Mouse (Mus musculus) gastrocnemius, adult 8-10 months (tissue): ENCODE measurements at regions not wholly inside any gene's neighbourhood (a gene's known extent, or its start where the extent isn't known, plus 50 kb on each side); places are given as distances from the start of the nearest gene placed in this dataset.
A peak's percentile ranks its signal among the peaks of the same experiment; 100 is the strongest.
"Not testable (repeated sequence)": the region's sequence is repeated elsewhere in the genome, so short reads cannot be mapped to it uniquely, and the experiment has no call there.

ENCODE experiments used
- DNase-seq, 2 experiments: peaks; one replicate each; pipeline ENCODE4 v3.0.0; 2022; ENCODE audit warnings: low spot score in 2 of 2

DNA sequence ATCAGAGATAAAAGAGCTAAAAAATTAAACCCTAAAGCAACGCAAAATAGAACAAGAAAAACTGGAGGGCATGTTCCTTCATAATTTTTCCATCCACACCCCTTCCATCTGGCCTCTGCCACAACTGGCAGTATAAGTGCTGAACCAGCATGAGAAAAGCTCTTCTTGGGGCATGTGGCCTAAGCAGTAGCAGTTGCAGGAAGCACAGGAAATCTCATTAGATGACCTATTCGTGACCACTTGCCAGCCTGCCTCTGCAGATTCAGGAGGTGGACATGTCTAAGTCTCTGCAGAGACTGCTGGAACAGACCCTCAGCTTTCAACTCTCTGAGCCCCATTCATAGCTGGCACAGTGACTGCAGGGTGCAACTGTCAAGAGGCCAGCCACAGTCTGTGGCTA lies 116.5 kb upstream of the Teddm2 start:
- no peak for DNase-seq

DNA sequence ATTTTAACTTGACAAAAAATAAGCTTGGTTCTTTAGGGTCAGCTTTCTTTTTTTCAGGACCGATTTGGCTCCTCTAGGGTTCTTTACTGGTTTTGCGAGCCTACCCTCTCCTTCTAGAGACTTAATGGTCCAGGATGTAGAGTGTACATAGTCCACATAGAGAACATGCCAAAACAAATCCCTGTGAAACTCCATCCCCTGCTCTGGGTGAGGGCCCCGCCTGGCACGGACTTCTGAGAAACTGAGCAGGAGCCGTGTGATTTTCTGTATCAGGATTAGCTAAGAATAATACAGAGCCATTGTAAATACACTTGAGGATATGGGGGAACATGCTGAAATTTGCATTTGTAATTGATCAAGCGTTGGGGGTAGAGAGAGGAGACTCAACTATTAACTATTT lies 118.2 kb upstream of the Teddm2 start:
- no peak for DNase-seq

DNA sequence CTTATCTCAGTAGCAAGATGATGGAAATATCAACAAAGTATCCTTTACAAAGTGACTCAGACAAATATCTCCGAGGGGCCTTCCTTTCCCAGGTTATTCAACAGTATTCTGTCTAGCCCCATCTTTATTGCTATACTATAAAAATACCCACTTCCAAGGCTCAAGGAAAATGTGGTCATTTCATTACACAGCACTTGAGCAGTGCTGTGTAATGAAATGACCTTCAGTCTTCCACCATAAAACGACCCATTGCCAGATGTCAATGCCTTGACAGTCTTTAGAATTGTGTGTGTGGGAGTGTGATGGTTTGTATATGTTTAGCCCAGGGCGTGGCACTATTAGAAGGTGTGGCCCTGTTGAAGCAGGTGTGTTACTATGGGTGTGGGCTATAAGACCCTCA lies 124.3 kb upstream of the Teddm2 start:
- no peak for DNase-seq

DNA sequence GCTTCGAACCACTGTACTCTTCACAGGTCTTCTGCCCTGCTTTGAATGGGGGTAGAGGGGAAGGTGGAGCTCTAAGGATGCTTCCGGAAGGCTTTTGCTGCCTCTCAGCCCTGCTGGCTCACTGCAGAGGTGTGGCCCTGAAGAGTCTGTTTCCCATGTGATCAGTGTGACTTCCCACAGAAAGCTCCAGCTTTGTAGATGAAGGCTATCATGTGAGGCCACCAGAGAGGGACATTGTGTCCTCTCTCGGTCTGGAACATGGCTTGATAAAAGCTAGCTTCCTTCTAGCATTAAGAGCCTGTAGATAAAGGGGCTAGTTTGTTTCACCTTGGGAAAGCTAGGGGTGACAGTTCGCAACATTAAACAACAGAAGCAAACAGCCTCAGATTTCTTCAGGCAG lies 127.3 kb upstream of the Teddm2 start:
- DNase-seq, result no peak

DNA sequence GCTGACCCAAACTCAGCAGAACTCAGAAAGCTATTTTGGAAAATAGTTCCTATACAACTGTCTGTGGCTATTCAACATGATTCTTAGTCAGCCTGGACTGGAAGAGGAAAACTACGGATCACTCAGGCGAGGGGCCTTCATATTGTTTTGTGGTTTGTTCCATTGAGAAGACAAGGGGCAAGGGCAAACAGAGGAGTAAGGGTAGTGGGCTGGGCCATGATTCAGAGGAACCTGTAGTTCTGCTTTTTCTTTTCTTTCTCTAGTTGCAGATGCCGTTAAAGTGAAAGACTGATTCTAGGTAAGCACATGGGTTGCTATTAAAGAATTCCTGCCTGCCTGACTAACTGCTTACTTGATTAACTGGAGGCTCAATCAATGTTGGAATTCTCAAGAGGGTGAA lies 129.8 kb upstream of the Teddm2 start:
- no peak for DNase-seq

DNA sequence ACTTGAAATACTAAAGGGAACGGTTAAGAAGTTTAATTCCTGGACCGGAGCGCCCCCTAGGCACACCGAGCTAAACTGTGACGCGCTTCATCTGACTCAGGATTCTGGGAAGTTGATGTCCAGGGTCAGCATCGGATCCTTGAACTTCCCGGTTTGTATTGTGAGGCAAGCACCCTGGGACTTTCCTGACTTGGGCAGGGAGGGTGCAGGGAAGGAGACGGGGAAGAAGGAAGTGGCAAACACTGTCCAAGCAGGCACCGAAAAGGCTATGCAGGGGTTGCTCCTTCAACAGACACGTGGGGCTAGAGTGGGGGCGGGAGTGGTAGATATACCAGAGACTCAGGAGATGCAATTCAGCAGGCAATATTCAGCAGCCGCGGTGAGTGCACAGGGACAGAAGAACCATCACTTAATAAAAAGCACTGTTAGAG lies 132.7 kb upstream of the Teddm2 start:
- DNase-seq, result peak; percentile 79 to 81

DNA sequence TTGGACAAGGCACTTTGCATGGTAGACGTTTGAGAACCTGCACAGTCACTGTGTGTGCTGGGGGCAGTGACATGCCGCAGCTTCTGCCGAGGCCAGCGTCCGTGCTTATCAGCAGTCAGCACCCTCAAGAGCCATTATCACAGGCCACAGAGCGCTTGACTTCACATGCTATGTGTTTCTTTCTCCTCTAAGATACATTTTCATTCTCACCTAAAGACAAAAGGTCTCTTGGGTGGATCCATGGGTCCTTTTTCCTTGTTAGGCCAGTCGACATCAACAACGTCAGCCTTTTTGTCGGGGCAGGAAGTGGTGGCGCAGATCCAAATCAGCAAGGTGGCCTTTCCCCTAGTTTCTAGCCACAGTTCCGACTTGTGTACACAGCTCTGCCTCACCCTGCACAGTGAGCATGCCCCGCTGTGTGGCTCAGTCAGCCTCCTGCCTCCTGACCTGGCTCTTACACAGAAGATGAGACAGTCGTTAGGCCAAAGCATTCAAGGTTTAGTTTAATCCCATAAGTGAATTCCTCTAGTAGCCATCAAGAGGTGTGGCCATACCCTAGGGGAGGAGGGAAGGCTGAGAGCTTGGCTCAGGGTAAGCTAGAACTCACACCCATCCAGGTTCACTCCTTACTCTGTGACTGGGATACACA lies 134.1 kb upstream of the Teddm2 start:
- no peak for DNase-seq

DNA sequence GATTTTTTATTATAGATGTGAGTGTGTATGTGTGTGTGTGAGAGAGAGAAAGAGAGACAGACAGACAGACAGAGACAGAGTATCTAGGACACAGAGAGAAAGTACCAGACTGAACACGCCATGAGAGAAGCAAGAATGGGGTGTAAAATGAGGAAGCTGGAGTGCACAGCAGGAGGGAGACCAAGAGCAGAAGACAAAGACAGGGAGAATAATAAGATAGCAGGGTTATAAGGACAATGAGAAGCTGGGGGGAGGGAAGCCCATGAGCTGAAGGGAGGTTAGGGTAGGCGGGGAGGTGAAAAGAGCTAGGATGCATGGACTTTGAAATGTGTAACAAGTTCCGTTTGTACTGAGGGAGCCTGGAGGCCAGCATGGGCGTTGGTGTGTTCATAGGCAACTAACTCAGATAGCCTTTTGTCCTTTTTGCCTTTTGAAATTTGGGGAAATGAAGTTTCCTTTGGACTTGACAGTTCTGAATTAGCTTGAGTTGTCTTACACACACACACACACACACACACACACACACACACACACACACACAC lies 136.8 kb upstream of the Teddm2 start:
- no peak for DNase-seq

DNA sequence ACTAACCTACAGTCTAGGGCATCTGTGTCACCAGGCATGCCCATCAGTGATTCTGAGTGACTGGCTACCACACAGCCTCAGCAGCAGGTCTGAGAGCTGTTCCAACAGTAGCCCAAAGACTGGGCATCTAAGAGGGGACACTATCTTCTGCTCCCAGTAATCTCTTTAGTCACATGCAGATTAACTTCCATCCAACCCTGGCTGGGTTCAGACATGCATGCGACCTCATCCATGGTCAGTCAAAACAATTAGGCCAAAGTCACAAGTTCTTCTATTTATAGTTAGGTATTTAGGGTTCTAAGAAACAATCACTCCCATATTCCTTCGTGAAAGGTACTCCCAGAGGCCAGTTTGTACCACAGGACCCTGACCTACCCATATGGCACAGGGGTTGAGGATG lies 138.2 kb upstream of the Teddm2 start:
- no peak for DNase-seq

DNA sequence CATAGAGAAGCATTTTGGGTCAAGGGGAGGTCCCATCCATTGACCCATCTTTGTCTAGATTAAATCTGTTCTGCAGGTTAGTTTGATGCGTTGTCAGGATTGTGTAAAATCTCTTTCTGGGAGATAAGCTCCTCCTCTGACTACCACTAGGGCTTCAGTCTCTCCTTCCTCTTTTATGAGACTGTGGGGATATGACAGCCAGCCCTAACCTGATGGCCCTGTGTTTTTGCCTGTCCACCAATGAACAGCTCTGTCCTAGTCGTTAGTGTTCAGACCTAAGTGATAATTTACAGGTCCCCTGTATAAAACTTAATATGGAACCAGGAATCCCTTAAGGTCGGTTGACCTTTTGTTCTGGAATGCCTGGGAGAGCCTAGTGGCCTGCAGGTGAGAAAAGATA lies 140.9 kb upstream of the Teddm2 start:
- no peak for DNase-seq

DNA sequence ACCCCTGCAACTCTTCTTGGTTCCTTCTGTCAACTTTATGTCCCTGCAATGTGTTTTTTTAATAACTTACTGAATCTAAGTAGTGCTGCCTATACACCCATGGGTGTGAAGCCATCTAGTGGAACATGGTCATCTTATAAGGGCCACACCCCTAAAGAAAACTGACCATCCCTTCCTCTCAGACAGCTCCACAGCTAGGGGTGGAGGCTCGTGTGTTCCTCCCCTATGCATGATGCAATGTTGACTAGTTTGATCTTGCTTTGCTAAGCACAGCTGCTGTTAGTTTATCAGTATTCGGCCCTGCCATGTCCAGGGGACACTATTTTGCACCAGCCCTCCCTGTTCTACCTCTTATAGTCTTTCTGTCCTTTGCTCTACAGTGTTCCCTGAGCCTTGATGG lies 142.9 kb upstream of the Teddm2 start:
- DNase-seq, result no peak

DNA sequence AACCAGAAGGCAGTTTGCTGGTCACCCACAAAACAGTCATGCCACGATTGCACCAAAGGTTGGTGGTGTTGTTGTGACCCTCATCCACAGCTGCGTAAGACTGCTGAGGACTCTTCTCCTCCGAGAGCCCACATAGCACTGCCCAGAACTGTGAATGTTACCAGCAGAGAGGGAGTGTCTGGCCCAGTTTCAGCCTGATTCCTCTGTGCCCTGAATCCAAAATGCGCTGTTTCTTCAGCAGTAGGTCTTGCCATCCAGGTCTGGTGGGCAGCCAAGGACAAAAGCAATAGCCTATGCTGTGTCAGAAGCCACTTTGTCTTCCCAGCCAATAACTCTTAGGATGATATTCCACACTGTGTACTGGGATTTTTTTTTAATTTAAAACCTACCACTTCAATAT lies 144.7 kb upstream of the Teddm2 start:
- no peak for DNase-seq

DNA sequence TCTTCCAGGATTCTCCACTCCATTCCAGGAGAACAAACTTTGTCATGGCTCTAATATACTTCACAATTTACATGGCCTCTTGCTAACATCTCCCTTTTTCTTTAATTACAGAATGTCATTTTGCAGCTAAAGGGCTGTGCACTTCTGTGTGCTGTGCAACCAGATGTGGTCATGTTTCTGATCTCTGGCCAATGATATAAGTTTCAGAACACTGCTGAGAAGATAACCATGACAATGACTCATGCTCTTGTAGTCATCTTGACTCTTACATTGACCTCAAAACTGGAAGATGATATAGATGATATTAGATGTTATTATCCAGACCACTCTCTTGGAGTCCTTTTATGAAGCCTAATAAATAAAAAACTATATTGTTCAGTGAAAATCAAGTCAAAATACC lies 145.9 kb upstream of the Teddm2 start:
- no peak for DNase-seq

DNA sequence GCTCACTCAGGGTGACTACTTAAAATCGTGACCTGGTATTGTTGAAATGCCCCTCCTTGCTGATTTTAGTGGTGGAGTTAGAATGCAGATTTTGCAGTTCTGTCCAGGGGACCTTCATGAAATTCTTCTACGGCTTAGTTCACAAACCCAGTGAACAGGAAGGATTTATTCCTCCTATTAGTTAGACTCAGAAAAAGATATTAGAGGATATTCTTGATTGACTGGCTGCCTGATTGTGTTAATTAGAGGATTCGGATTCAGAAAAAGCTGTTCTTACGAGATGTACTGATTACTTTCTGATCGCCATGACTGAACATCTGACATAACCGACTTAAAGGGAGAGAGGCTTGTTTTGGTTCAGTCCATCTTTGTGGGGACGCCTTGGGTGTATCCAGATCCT lies 147.3 kb upstream of the Zfp648 start:
- DNase-seq, result no peak

DNA sequence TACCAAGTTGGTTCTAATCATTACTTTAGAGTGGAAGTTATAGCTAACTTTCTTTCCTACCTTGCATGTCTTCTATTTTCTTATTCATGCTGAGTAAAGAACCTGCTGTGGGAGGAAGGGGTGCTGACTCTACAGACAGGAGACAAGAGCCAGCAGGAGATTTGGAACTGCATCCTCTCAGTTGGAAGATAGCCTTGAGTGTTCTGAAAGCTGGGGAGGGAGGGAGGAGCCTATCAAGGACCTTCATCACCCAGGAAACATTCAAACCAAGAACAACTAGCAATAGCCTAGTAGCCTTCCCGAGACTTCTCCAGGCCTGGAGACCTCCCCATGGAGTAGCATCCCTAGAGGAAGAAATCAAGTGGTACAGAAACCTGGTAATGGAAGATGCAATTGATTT lies 146.1 kb upstream of the Zfp648 start:
- no peak for DNase-seq

DNA sequence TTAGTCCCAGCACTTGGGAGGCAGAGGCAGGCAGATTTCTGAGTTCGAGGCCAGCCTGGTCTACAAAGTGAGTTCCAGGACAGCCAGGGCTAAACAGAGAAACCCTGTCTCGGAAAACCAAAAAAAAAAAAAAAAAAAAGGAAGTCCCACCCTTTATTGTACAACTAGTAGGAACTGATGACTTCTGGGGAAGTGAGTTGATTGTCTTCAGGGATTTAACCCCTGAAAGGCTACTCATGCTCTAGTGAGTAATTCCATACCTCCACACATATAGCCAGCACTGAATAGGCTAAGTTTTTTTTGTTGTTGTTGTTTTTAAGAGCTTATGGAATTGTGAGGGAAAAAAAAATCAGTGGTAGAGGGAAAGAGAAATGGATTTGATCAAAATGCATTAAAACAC lies 139.6 kb upstream of the Zfp648 start:
- not testable (repeated sequence) for DNase-seq

DNA sequence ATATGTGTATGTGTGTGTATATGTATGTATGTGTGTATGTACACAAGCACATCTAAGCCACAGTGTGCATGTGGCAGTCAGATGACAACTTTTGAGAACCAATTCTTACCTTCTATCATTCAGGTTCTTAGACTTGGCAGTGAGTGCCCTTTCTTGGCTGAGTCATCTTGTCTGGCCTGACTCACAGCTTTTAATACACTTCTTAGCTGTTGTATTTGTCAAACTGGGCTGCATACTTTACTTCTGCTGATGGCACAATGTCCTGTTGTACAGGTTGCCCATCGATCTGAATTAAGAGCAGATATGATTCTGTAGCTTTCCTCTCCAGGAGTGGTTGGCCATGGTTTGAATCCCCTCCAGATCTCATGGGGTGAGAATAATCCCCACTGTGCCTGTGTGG lies 139.1 kb upstream of the Zfp648 start:
- no peak for DNase-seq

DNA sequence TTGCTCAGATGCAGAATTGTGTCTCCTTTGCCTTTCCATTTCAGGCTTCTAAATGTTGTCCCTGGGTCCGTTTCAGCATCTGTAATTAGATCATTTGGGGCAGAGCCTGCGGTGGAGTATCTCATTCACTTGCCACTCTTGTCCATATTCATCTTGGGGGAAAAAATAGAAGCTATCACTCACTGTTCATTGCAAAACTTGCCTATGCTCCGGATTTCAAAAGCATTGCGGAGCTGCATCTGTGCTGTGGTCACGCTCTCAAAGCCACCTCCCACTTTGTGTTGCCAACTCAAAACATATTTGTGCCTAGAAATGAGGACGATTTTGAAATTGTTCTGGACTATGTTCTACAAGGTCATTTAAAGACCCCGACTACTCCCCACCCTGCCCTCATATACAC lies 138.3 kb upstream of the Zfp648 start:
- peak in 1 of 2 experiments; percentile 14 for DNase-seq

DNA sequence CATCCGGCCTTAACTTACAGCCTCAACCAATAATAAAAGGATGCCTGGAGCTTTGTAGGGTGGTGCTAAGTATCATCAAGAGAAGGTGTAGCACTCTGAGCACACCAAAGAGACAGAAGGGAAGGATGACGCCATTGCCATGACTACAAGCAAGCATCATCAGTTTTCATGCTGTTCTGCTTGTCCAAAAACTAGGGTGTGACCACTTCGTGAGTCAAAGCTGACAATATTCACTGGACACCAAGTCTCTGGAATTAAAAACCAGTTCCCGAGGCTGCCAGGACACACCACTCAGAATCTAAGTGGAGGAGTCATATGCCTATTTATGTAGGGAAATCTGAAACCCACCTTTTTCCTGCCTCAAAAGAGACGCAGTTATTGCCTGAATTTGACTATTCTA lies 136.4 kb upstream of the Zfp648 start:
- peak in 1 of 2 experiments; percentile 28 for DNase-seq

DNA sequence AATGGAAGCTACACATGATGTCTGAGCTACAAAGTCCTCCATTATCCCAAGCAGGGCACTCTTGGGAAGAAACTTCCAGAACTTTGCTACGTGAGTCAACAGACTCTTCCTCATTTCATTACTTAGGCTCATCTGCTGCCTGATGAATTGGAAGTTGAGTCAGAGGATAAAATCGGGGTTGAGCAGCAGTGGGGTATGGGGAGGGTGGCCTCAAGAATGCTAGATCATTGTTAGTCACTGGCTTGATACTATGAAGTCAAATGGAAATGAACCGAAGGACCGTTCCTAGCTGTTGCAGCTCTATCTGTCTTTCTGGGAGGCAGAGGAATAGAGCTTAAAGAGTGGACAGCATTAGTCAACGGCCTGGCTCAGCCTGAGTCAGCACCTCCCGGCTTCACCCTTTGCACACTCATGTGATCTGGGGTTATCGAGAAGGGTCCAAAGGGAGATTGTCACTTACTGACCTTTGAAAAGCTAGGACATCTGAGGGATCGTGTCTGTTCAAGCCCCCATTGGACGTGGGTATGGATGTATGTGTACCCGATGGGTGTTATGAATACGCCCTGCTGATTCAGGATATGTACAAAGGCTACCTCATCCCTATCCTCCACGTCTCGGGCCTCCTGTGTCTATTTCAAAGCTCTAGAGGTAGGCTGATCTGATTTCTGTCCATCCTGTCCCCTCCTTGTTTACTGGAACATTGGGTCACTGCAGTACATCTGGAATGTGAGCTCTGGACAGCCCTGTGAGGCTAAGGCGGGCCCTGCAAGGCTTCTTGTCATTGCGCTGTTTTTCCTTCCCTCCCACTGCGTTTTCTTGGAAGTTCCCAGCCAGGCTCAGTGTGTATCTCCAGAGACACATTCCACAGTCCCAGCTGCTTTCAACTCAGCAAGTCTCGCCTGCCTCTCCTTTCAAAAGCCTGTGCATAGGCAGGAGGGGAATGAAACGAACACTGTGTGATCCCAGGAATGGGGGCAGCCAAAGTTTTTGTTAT lies 135.4 kb upstream of the Zfp648 start:
- peak; percentile 61 to 64 for DNase-seq

DNA sequence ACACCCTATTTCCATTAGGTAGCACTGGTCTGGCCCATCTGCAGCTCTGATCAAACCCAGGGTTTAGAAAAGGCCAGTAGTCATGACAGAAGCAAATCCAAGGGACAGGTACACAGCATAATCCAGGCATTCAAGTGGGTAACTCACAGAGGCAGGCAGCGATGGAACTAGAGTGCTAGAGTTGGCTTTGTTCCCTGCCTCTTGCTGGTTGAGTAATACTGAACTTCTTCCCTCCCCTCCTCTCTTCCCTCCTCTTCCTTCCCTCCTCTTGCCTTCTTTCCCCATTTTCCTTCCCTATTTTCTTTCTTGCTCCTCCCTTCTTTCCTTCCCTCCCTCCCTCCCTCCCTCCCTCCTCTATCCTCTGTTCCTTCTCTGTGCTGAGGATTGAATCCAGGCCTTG lies 133.1 kb upstream of the Zfp648 start:
- DNase-seq, result no peak

DNA sequence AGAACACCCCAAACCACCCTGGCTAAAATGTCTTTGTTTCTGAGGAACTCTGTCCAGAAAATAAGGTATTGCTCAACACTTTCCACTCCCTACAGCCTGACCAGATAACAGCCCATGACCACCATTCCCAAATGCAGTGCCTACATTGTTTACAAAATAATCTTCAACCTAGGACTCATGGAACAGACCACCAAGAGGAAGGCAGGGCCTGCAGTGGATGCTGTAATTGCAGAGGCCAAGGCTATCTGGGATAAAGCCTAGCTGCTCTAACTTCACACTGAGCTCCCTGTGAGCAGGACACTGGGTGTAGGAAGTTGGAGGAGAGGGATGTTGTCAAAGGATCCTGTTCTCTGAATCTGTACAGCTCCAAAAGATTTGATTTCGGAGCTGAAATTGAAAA lies 126.7 kb upstream of the Zfp648 start:
- no peak for DNase-seq
